In the genomic region with DNA sequence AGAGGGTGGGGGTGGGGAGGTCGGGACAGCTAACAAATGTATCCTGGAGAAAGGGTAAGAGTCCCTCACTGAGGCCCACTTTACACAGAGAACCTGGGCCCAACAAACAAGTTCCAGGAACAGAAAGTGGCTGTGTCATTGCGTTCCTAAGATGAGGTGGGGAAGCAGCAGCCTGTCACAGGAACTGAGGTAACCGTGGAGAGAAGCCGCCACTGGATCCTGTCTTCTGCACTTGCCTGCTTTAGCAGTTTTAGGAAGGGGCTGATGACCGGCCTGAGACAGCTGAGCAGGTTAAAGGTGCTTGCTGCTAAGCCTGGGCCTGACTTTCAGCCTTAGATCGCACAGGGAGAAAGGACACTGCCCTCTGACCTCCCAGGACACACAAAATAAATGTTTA, we compare ENCODE assay signal across 8 mouse cellular contexts. TPM values are rescaled to one million over a fixed set of nuclear protein-coding genes. Genes with fewer than 3 reads are reported as not detected.
DNase-seq lines count a peak whose midpoint lies in the region; ATAC-seq and TF ChIP-seq lines count a peak whose summit lies in the region.

No protein-coding gene starts in this region.

- H3K4me3 ChIP-seq in thymus, adult 2 months (ENCODE audit: control insufficient read depth, insufficient read depth, low read length), result no peak overlapping the region
- no peak overlapping the region for H3K4me3 ChIP-seq in forebrain, embryonic 16.5 days (replicated peaks; ENCODE audit: low read length)
- H3K4me3 ChIP-seq in midbrain, embryonic 13.5 days (replicated peaks), result no peak overlapping the region

- no peak for DNase-seq in thymus, adult 2 months
- no peak for DNase-seq in thymus, postnatal 0 days (ENCODE audit: low spot score)
- peak; percentile 57 to 60 for DNase-seq in kidney, postnatal 36 days
- no peak for DNase-seq in gastrocnemius, adult 18-20 months (ENCODE audit: low spot score)
- DNase-seq in cerebellum, adult 11 months, result no peak
- no peak for DNase-seq in testis, postnatal 10 days (ENCODE audit: low spot score)

- H3K9ac ChIP-seq in forebrain, embryonic 16.5 days (replicated peaks; ENCODE audit: low read depth, low read length), result no peak overlapping the region
- H3K9ac ChIP-seq in midbrain, embryonic 13.5 days (replicated peaks), result no peak overlapping the region

- WGBS in thymus, adult 2 months, result 15% methylated on average over 6 of the region's 6 CpGs
- WGBS in forebrain, embryonic 16.5 days, result 28% methylated on average over 6 of the region's 6 CpGs
- WGBS in midbrain, embryonic 13.5 days, result 27% methylated on average over 6 of the region's 6 CpGs

- no peak for TF ChIP-seq CTCF in thymus, adult 2 months (IDR thresholded peaks at IDR 0.05; ENCODE audit: borderline replicate concordance, control insufficient read depth, extremely low read depth, insufficient read depth, low read length, poor library complexity)

- ATAC-seq in forebrain, embryonic 16.5 days, result no peak
- ATAC-seq in midbrain, embryonic 13.5 days, result no peak

- H3K36me3 ChIP-seq in thymus, adult 2 months (ENCODE audit: control insufficient read depth, insufficient read depth, low read length), result no peaks in the 10 kb centered on the region
- no peaks in the 10 kb centered on the region for H3K36me3 ChIP-seq in forebrain, embryonic 16.5 days (ENCODE audit: control insufficient read depth, insufficient read depth)
- no peaks in the 10 kb centered on the region for H3K36me3 ChIP-seq in midbrain, embryonic 13.5 days

- peak overlapping the region; percentile 86 for H3K27ac ChIP-seq in thymus, adult 2 months (ENCODE audit: control insufficient read depth, insufficient read depth, low read length)
- peak overlapping the region; percentile 31; the same call in 1 of the 2 replicates for H3K27ac ChIP-seq in forebrain, embryonic 16.5 days (ENCODE audit: low read length)
- peak overlapping the region; percentile 80 for H3K27ac ChIP-seq in midbrain, embryonic 13.5 days

- H3K9me3 ChIP-seq in forebrain, embryonic 16.5 days (ENCODE audit: control insufficient read depth, low read length), result no peaks in the 10 kb centered on the region
- no peaks in the 10 kb centered on the region for H3K9me3 ChIP-seq in midbrain, embryonic 13.5 days

- H3K4me1 ChIP-seq in thymus, adult 2 months (replicated peaks; ENCODE audit: control insufficient read depth, insufficient read depth, low read length), result peaks cover 37% of the 10 kb centered on the region
- H3K4me1 ChIP-seq in forebrain, embryonic 16.5 days (replicated peaks; ENCODE audit: control insufficient read depth, insufficient read depth, low read length), result peaks cover 49% of the 10 kb centered on the region
- peaks cover 70% of the 10 kb centered on the region for H3K4me1 ChIP-seq in midbrain, embryonic 13.5 days (replicated peaks)

- TF ChIP-seq POLR2A in thymus, adult 2 months (IDR thresholded peaks at IDR 0.05; ENCODE audit: control insufficient read depth, extremely low read depth, insufficient read depth, low read length, poor library complexity), result no peak

- H3K4me2 ChIP-seq in forebrain, embryonic 16.5 days (ENCODE audit: low read length), result no peak overlapping the region
- no peak overlapping the region for H3K4me2 ChIP-seq in midbrain, embryonic 13.5 days (replicated peaks)

- H3K27me3 ChIP-seq in thymus, adult 2 months (ENCODE audit: control insufficient read depth, insufficient read depth, low read length), result no peaks in the 10 kb centered on the region
- no peaks in the 10 kb centered on the region for H3K27me3 ChIP-seq in forebrain, embryonic 16.5 days (replicated peaks; ENCODE audit: control insufficient read depth, insufficient read depth, low read length)
- H3K27me3 ChIP-seq in midbrain, embryonic 13.5 days, result no peaks in the 10 kb centered on the region

RNA-seq across cellular contexts. Expression of a gene that starts 35.6 kb away (rescaled TPM):
- polyA plus RNA-seq in thymus, adult 2 months (2012; rRNA removed), result 107 and 113 TPM in 2 replicates
- polyA plus RNA-seq in thymus, postnatal 0 days (2015; fragmentation: Nextera tagmentation; extraction: Ambion mirVana), result 38.0 and 40.9 TPM in 2 replicates
- 66.2 and 79.4 TPM in 2 replicates for polyA plus RNA-seq in forebrain, embryonic 16.5 days (2015; fragmentation: Nextera tagmentation; extraction: Ambion mirVana)
- polyA plus RNA-seq in midbrain, embryonic 13.5 days (2015; fragmentation: Nextera tagmentation; extraction: Ambion mirVana), result 64.9 and 70.0 TPM in 2 replicates
- total RNA-seq in gastrocnemius, adult 18-20 months (2021), result 10 to 100 TPM; 70.6 to 74.4 TPM

Comparison
In these comparisons a context has a peak if more than half of its experiments do, and no peak if none do; other contexts are left out.
1. DNase-seq: peak in kidney, postnatal 36 days (2 of 2); none in thymus, adult 2 months (single experiment), thymus, postnatal 0 days (single experiment), gastrocnemius, adult 18-20 months (single experiment), cerebellum, adult 11 months (single experiment) and testis, postnatal 10 days (single experiment).
2. H3K27ac ChIP-seq: peak in every context shown above with its lines; median percentile 86 in thymus, adult 2 months; 80 in midbrain, embryonic 13.5 days; 31 in forebrain, embryonic 16.5 days.